Mouse (Mus musculus) kidney, postnatal 10 days (tissue): ENCODE results near the gene Xrra1.

ENCODE experiments used
- DNase-seq: peaks from one replicate; pipeline ENCODE4 v3.0.0; 2021; ENCODE audit warnings: mixed read lengths

Gene Xrra1

GRCm38 (mm10) chr7:99851618-99852017 lies 7.3 kb upstream of the Xrra1 start:
- no peak for DNase-seq

GRCm38 (mm10) chr7:99853350-99853749 lies 5.6 kb upstream of the Xrra1 start:
- no peak for DNase-seq

GRCm38 (mm10) chr7:99854311-99854710 lies 4.6 kb upstream of the Xrra1 start:
- DNase-seq = no peak

- no peak for DNase-seq
Measured at GRCm38 (mm10) chr7:99856266-99856861, 2.6 kb upstream of the Xrra1 start.

- DNase-seq = no peak
Measured at GRCm38 (mm10) chr7:99858175-99858812, 622 bp upstream of the Xrra1 start.

GRCm38 (mm10) chr7:99863362-99863761 lies 4.4 kb downstream of the Xrra1 start, which contains the start of gene Spcs2:
TSS of gene Spcs2 (minus strand) at chr7:99863462.
- no peak for DNase-seq

- no peak for DNase-seq
Measured at GRCm38 (mm10) chr7:99864241-99865028, 5.5 kb downstream of the Xrra1 start.

GRCm38 (mm10) chr7:99865219-99865618 lies 6.3 kb downstream of the Xrra1 start:
- no peak for DNase-seq

GRCm38 (mm10) chr7:99869296-99869695 lies 10.4 kb downstream of the Xrra1 start:
- DNase-seq = no peak

GRCm38 (mm10) chr7:99873965-99874364 lies 15.0 kb downstream of the Xrra1 start:
- DNase-seq = no peak

- DNase-seq = no peak
Measured at GRCm38 (mm10) chr7:99875891-99876290, 17.0 kb downstream of the Xrra1 start.

- peak; percentile 91 for DNase-seq
Measured at GRCm38 (mm10) chr7:99876345-99876744, 17.4 kb downstream of the Xrra1 start.

GRCm38 (mm10) chr7:99878254-99878653 lies 19.3 kb downstream of the Xrra1 start:
- no peak for DNase-seq

GRCm38 (mm10) chr7:99887230-99887735 lies 28.4 kb downstream of the Xrra1 start:
- DNase-seq = no peak

GRCm38 (mm10) chr7:99887743-99888142 lies 28.8 kb downstream of the Xrra1 start:
- no peak for DNase-seq

GRCm38 (mm10) chr7:99889175-99889880 lies 30.4 kb downstream of the Xrra1 start:
- DNase-seq = no peak

GRCm38 (mm10) chr7:99890168-99890755 lies 31.3 kb downstream of the Xrra1 start:
- no peak for DNase-seq

- DNase-seq = no peak
Measured at GRCm38 (mm10) chr7:99891471-99891870, 32.6 kb downstream of the Xrra1 start.

GRCm38 (mm10) chr7:99892351-99892750 lies 33.4 kb downstream of the Xrra1 start:
- no peak for DNase-seq

GRCm38 (mm10) chr7:99893967-99894366 lies 35.1 kb downstream of the Xrra1 start:
- no peak for DNase-seq

GRCm38 (mm10) chr7:99894478-99894877 lies 35.6 kb downstream of the Xrra1 start:
- DNase-seq = no peak

GRCm38 (mm10) chr7:99896905-99897304 lies 38.0 kb downstream of the Xrra1 start:
- no peak for DNase-seq

GRCm38 (mm10) chr7:99902208-99902607 lies 43.3 kb downstream of the Xrra1 start:
- DNase-seq = no peak
